Mouse (Mus musculus): ENCODE data around the gene Vmn2r83.

DNA sequence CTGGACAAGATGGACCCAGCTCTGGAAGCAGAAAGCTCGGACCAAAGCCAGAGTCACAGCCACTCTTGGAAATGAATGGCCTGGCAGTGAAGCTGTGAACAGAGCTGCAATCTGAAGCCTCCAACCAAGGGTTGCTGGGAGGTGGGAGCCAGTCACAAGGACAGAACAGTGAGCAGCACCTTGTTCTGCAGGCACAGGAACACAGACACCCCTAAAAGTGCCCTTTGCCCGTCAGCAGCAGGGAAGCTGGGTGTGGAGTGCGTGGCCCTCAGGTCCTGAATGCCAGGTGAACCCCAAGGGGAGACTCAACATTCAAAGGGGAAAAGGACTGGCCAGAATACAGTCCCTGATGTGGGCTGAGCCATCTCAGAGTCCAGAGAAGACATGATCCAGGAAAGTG lies 63.1 kb downstream of the Vmn2r83 start:
- TF ChIP-seq CTCF (IDR thresholded peaks at IDR 0.05; ENCODE audit: low read depth, low read length) (no peak), POLR2A (IDR thresholded peaks at IDR 0.05; ENCODE audit: extremely low read depth, insufficient read depth, low read length) (no peak)

All from liver, adult 2 months (tissue).